Mouse (Mus musculus): ENCODE measurements around the gene Gm20604.

Gene Gm20604

DNA sequence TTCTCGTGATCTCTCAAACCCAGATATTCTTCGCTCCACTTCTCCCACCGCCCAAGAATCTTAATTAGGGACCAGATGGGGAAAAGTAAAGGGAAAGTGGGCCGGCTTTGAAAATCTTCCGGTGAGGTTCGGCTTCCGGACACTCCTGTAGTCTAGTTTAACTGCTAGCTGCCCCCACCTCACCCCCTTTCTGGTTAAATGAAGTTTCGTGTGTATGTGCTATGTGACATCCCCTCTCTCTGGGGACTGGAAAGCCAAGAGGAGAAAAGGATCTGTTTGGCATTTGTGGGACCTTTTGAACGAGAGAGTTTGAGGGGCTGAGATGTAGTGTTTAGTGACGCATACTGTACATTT is at the start of gene Gm20604:
Gm20604 (minus strand) TSS at position 270 of the 354 bp plus-strand sequence.
- in situ Hi-C loops (cut with MseI, MboI) = no loop called here

- in situ Hi-C loops (cut with MseI, MboI) = loop anchor here (25.0 kb wide), 1 partner anchor 263 kb away; no protein-coding TSS in a partner anchor
Observed at GRCm38 (mm10) chr12:102799528-102799927, 41.1 kb upstream of the Gm20604 start.

DNA sequence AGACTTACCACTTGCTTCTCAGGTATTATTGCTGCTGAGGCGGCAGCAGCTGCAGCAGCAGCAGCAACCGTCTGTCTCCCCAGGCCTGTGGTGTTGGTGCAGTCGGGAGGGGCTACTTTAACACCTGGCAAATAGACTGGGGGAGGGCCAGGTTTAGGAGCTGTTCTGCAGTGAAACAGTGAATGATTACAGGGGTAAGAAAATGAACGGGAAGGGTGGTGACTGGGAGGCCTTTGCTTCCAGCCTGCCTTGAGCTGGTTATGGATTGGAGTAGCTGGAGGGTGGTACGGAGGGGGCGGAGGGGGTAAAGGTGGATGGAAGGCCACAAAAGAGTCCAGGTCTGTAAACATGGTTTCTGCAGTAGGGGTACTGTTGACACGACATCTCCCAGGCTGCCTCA is 29.5 kb upstream of the Gm20604 start:
- in situ Hi-C loops (cut with MseI, MboI) = loop anchor here (25.0 kb wide), 1 partner anchor 274 kb away; no protein-coding TSS in a partner anchor

- in situ Hi-C loops (cut with MseI, MboI) = loop anchor here (25.0 kb wide), 1 partner anchor 277 kb away; no protein-coding TSS in a partner anchor
Observed at GRCm38 (mm10) chr12:102785593-102785985, 27.1 kb upstream of the Gm20604 start.

DNA sequence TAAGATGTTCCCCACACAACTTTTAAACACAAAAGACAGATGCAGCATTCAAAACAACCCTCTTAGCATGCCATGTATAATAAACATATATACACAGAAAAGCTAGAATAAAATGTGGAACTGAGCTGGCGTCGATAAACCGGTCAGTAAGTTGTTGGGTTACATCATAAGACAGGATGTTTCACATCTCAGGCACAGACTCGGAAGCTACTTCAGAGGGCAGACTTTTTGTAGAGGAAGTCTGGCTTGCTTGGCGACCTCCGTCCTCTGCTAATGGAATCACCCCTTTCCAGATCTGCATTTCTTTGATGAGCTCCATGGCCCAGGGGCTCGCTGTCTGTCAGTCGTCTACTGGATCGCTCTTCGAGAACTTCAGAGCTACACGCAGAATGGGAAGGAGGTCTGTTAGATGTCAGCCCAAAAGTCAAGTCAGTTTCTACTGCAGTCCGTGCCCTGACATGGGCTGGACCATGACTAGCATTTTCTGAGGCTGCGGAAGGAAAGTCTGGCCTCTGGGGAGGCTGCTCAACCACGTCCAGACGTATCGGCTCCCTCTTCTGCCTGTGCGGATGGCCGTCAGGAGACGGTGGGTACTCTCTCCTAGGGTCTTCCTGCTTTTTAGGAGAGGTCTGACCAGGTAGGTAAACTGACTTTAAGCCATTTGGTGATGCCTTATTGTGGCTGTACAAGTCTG is 26.6 kb upstream of the Gm20604 start:
- in situ Hi-C loops (cut with MseI, MboI) = loop anchor here (25.0 kb wide), 1 partner anchor 277 kb away; no protein-coding TSS in a partner anchor

- in situ Hi-C loops (cut with MseI, MboI) = loop anchor here (25.0 kb wide), 1 partner anchor 279 kb away; no protein-coding TSS in a partner anchor
Observed at GRCm38 (mm10) chr12:102782841-102783240, 24.4 kb upstream of the Gm20604 start.

DNA sequence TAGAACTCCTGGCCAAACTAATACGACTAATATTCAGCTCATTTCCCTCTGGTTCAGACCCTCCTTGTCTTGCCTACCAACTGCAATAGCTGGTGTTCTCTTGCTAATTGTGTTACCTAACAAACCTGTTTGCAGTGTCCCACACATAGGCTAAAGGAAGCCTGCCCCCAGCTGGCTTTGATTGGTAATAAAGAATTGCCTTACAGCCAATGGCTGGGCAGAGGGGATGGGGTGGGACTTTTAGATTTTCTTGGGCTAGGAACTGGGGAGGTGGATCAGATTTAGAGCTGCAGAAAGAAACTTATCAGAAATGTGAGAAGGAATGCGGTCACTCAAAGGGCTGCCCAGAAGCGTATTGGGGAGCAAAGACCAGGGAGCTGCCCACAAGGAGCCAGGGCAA is 21.0 kb upstream of the Gm20604 start:
- in situ Hi-C loops (cut with MseI, MboI) = loop anchor here (25.0 kb wide), 1 partner anchor 283 kb away; no protein-coding TSS in a partner anchor

- in situ Hi-C loops (cut with MseI, MboI) = loop anchor here (25.0 kb wide), 1 partner anchor 284 kb away; no protein-coding TSS in a partner anchor
Observed at GRCm38 (mm10) chr12:102778151-102778550, 19.7 kb upstream of the Gm20604 start.

DNA sequence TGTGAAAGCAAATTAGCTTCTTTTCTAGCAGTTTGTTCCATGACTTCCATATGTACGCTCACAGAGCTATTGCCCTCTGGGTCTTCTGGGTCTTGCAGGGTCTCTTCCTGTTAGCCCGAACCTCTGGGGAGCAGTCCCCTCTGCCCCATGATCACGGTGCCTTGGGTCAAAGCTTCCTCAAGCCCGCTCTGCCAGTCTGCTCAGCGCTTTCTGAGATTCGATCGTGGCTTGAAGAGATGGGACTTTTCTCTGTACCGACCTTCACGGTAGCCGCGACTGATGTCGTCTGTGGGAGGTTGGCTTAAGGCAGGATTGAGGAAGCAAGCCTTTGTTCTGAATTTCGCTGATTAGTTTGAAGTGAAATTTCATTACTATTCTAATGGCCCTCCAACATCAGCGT is 17.6 kb upstream of the Gm20604 start:
- in situ Hi-C loops (cut with MseI, MboI) = loop anchor here (25.0 kb wide), 1 partner anchor 286 kb away; no protein-coding TSS in a partner anchor

- in situ Hi-C loops (cut with MseI, MboI) = no loop called here
Observed at GRCm38 (mm10) chr12:102772676-102773075, 14.2 kb upstream of the Gm20604 start.

- in situ Hi-C loops (cut with MseI, MboI) = no loop called here
Observed at GRCm38 (mm10) chr12:102771601-102772000, 13.1 kb upstream of the Gm20604 start.

DNA sequence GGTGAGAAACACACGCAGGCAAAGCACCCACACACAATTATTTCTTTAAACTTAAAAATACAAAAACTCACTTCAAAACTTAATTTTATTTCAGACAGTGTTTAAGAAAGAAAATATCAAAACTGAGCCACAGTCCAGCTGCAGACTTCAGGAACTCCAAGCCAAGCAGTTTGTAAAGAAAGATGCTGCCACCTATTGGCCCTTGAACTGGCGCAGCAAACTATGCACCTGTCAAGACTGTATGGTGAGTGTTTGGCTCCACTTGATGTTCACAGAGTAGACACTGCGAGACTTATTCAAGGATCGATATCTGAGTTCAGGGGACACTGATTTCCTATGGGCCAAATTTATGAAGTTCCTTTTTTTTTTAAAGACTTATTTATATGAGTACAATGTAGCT is 10.5 kb upstream of the Gm20604 start:
- in situ Hi-C loops (cut with MseI, MboI) = no loop called here

DNA sequence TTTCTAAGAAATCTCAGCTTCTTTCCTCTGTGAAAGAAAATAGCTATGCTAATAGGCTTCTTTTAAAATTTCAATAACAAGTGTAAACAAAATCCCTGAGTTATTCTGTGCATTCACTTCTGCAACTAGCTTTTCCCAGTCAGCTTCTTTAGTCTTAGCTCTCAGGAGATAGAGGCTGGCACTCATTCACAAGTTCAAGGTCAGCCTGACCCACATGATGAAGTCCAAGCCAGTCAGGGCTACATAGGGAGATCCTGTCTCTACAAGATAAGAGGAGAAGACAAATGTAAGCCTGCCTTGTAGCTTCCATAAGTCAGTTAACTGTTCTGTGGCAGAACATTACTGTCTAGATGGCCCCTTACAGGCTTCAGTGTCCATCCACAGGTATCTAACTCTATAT is 5.2 kb upstream of the Gm20604 start:
- in situ Hi-C loops (cut with MseI, MboI) = no loop called here

DNA sequence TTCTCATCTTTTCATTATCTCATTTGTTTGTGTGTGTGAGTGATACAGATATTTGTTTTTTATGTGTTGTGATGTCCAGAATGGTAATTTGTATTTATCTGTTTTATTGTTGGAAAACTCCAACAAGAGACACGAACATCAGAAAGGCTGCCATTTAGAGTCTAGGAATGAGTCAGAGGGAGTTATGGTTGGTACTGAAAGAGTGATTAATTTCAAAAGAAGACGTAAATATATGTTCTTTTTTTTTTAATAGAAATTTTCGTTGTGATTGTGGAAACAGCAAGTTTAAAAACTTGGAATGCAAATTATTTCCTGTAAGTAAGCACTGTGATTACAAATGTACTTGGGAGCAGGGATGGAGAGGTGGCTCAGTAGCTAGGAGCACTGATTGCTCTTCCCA is 3.2 kb upstream of the Gm20604 start:
- in situ Hi-C loops (cut with MseI, MboI) = no loop called here

- in situ Hi-C loops (cut with MseI, MboI) = no loop called here
Observed at GRCm38 (mm10) chr12:102758936-102759335, 464 bp upstream of the Gm20604 start.

- in situ Hi-C loops (cut with MseI, MboI) = no loop called here
Observed at GRCm38 (mm10) chr12:102757689-102758402, 626 bp downstream of the Gm20604 start, which contains the start of the genes Gm28051, Gon7 and Ubr7. Gene Gm28051 (minus strand): TSS chr12:102757765. Gene Gon7 (minus strand): TSS chr12:102757803. Gene Ubr7 (plus strand): TSS chr12:102757967.

- in situ Hi-C loops (cut with MseI, MboI) = no loop called here
Observed at GRCm38 (mm10) chr12:102757055-102757688, 1.3 kb downstream of the Gm20604 start.

GRCm38 (mm10) chr12:102756304-102756703 is 2.2 kb downstream of the Gm20604 start:
- in situ Hi-C loops (cut with MseI, MboI) = no loop called here

DNA sequence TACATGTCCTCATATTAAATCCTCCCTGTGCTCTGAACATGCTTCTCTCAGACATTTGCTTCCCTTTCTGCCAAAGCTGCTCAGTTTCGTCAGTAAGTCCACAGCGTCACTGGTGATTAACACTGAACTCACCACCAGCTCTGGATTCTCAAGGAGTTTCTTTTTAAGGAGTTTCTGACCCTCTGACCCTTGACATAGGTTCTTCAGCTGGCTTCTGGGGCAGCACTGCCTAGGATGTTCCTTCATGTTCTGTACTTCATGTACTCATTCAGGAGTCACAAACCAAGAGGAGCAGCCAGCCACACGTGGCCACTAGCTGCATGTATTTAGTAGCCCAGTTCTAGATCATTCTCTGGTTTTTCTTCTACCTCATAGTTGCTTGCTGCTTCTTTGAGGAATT is 10.2 kb downstream of the Gm20604 start:
- in situ Hi-C loops (cut with MseI, MboI) = no loop called here

- in situ Hi-C loops (cut with MseI, MboI) = no loop called here
Observed at GRCm38 (mm10) chr12:102744839-102745238, 13.6 kb downstream of the Gm20604 start.

GRCm38 (mm10) chr12:102743589-102744574 is 14.6 kb downstream of the Gm20604 start, which contains the start of the genes Moap1 and Tmem251:
Gene Moap1 (minus strand): TSS chr12:102743661.
Gene Tmem251 (plus strand): TSS chr12:102743762.
- in situ Hi-C loops (cut with MseI, MboI) = no loop called here
